Mouse (Mus musculus) left cerebral cortex, adult 9 months (tissue): ENCODE results near the gene Enpp5.

Source experiments
- DNase-seq, 2 experiments: peaks; one replicate each; pipeline ENCODE4 v3.0.0; 2022; ENCODE audit warnings: low spot score in 2 of 2

Enpp5 gene

DNA sequence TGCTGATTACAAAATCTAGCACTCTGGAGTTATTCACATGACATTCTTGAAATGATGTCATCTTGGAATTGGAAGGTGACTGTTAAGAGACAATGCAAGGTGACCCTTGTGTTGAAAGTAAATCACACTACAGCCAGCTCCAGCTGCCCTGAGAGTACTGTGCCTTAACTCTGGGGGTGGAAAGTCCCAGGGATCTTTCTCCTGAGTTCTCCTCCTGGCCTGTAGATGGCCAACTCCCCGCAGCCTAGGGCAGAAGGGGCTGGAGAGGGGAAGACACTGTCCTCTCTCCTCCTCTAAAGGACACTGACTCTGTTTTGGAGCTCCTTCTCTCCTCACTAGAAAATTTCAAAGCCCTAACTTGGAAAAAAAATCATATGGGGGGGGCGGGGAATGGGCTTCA lies 12.9 kb downstream of the Enpp5 start:
- no peak for DNase-seq

- DNase-seq, result no peak
These were observed 21.9 kb downstream of the Enpp5 start for GRCm38 (mm10) chr17:44100486-44100885.

DNA sequence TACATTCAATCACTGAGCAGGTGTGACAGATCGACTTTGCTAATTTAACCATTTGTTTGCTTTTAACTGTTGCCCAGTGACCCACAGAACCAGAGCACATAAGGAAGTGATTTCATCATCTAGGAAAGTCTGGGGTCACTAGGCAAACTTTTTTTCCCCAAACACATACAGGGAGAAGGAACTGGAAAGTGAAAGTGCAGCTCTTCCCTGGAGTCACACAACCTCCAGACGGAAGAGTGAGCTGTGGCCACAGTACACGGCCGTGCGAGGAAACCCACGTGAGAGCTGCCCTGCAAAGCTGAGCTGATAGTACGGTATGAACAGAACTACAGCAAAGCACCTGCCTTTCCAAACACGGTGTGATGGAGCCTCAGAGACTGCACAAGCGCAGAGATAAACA lies 22.3 kb downstream of the Enpp5 start:
- DNase-seq, result no peak

DNA sequence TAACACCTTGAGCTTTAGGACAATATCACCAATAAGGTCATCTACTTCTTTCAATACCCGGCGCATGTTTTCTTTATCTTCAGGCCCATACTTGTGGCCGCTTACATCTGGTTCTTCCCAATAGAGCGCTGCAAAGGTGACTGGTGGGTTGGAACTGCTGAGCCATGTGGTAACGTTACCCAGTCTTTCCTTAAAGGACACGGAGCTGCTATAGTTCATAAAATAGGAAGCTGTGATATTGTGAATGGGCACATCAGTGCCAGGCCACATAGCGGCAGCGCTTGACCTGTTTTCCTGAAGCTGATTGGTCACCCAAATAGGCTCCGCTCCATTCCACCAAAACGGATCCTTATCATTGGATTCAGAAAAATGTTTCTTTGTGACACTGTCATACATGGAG lies 23.3 kb downstream of the Enpp5 start:
- no peak for DNase-seq

DNA sequence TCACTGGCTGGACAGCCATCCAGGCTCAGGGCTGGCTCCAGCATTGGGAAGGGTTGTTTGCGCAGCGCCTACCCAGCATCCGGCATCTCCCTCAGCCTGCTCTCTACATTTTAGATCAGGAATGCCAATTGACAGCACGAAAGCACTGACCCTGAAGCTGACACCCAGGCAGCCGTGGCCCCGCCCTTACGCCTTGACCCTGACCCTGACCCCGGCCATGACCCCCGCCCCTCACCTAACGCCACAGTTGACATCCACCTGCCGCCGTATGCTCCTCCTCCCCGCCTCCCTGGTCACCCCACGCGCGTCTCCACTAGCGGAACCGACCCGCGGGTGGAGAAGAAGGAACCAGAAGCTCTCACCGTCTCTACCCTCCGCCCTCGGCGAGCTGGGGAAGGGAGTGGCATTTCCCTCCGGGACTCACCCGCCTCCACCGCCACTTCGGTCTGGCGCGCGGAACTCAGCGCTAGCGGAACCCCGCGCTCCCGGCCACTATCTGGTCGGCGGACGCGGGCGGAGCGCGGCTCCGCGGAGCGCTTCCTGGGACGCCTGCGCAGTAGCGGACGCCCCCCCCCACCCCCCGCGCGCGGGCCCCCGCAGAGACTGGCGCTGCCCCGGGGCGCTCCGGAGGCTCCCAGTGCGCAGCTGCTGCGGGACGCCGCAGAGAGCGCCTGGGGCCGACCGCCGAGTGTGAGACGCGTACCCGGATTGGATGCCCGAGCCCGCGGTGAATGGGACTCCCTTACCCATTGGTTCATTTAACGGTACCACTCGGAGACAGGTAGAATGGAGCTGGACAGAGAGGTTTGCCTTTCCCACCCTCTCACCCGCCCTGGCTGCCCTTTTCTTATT lies 26.9 kb downstream of the Enpp5 start, which contains the start of gene Enpp4:
Enpp4 (minus strand) TSS at position 523 of the 852 bp plus-strand sequence.
- peak; percentile 86 to 93 for DNase-seq

GRCm38 (mm10) chr17:44108331-44108730 lies 29.7 kb downstream of the Enpp5 start:
- no peak for DNase-seq

GRCm38 (mm10) chr17:44116584-44116983 lies 38.0 kb downstream of the Enpp5 start:
- no peak for DNase-seq

- no peak for DNase-seq
These were observed 39.1 kb downstream of the Enpp5 start for GRCm38 (mm10) chr17:44117721-44118120.

DNA sequence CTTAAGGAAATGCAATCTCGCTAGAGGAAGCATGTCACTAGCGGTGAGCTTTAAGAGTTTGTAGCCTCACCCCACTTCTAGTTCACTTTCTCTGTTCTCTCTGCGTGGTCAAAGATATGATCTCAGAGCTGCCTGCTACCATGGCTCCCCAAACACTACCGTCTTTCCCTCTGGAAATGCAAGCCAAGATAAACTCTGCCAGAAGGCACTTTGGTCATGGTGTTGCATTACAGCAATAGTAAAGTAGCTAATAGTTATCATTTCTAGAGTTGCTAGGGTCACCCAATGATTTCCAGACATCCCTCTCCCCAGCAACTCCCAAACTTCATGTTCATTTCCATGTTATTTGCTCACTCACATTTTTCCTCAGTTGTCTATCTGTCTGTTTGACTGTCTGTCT lies 39.6 kb downstream of the Enpp5 start:
- no peak for DNase-seq

DNA sequence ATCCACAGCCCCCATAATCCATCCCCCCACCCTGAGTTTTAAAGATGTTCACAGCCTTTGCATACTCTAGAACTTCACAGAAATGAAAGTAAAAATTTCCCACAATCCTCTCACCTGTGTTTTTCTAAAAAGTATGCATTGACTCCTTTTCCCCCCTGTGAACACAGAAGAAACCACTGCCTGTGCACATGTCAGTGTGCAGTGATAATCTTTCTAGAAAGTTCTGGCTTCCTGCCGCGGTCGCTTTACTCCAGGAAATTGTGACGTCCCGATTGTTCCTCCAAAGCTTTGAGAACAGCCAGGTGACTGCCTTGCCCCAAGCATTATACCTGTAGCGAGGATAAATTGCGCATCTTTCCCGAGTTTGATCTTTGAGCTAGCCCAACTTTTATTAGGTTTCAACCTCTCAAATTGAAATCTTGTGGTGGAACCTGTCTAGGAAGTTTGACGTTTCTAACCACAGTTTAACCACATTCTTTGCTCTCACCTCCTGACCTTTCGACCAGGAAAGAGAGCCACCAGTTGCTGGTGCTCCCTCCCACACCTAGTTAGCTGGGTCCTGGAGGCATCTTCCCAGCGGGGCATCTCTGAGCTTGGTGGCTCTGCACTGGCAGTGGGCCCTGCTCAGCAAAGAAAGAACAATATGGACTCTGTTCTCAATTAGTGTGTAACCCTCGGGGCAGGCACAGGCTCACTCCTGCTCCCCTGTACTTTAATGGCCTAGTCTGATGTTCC lies 42.9 kb downstream of the Enpp5 start:
- DNase-seq, result no peak

DNA sequence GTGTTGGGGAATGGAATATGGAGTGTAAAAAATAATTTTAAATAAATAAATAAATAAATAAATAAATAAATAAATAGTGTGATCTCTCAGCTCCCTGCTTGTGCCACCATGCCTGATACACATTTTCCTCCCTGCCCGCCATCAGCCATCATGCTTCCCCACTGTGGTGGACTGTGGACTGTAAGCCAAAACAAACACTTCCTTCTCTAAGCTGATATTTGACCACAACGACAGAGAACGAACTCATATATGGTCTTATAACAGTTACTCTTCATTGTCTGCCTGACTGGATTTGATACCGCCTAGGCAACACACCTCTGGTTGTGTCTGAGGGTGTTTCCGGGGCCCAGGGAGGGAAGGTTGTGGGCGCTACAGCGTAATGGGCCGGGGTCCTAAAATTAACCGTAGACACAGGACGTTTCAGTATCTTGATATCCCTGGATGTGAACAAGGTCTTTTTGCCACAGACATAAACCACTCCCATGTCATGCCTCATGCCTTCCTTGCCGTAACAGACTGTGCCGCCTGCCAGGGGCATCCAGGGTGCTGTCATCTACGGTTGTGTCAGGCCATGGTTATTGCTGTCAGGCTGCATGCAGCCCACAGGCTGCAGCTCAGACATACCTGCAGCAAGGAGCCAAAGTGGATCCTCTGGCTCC lies 50.6 kb downstream of the Enpp5 start:
- DNase-seq, result no peak

DNA sequence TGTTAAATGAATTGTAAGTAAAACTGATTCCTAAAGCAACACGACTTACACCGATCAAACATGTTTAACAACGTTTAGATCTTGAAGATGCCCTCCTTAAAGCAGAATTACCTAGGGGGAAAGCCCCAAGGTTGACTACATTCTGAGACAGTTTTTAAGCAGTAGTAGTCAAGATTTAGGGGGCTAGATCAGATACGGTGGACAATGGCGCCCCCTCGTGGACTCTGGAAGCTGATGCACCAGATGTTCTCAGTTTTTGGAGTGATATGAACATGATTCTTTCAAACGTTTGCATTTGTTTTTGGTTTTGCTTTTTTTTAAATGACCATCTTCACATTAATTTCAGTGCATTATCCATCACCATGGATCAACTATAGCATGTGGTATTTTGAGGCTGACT lies 51.8 kb downstream of the Enpp5 start:
- DNase-seq, result peak in 1 of 2 experiments; percentile 72

- DNase-seq, result no peak
These were observed 55.5 kb downstream of the Enpp5 start for GRCm38 (mm10) chr17:44134106-44134505.

DNA sequence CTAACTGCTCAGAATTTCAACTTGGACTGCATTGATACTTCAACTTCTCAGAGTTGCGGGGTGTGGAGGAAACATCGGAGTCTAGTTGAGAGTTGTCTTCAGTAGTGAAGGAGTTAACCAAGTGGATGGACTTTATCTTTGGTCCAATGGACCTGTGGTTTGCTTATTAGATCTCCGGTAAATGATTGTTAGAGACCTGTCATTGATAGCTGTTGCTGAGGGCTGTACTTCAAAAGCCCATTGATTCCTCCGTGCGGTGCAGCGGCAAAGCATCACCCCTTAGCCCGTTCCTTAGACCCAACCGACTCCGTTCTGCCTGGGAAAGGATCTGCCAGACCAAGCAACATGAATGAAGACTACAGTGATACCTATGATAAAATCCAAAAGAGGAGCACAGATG lies 55.9 kb downstream of the Enpp5 start:
- no peak for DNase-seq

DNA sequence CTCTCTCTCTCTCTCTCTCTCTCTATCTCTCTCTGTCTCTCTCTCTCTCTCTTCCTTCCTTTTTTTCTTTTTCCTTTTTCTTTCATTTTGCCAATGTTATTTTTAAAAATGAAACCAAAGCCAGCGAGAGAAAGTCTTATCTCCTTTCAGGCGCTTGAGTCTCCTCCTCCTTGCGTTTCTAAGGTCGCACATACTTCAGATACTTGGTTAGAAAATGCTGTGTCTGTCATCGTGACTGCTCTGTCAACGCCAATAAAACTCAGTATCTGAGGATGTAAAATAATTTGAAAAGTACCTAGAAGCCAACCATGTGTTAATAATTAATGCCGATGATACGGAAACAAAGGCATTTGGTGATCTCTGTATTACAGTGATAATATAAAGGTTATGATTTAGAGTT lies 57.4 kb downstream of the Enpp5 start:
- no peak for DNase-seq
